Mouse (Mus musculus) inflammation-experienced regulatory T-cells, adult 6 months (primary cell): ENCODE data around the gene Cnih2. TPM values are rescaled to one million over a fixed set of nuclear protein-coding genes. Genes with fewer than 3 reads are reported as not detected.

Experiments used
- polyA plus RNA-seq, 3 experiments: library from polyadenylated mRNA; unstranded; fragments of 100-300 nt; shearing (Covaris generic); gene quantifications; one replicate each; pipeline ENCODE4 v1.2.1; 2017

Gene Cnih2
- polyA plus RNA-seq, 3 experiments from 2014 or later = 0.50 to 0.59 TPM; not detected in 1

Other genes starting within 250 kb of the Cnih2 start
- gene Ctsf, start 243.4 kb downstream of the Cnih2 start, polyA plus RNA-seq = 1 to 10 TPM in 2 of 3 experiments, not detected in 1; 2.2 to 5.0 TPM
- under 1 TPM in 1 of 3 experiments, not detected in 2; 0.36 TPM for gene Actn3, start 220.6 kb downstream of the Cnih2 start, polyA plus RNA-seq
- gene Zdhhc24, start 219.9 kb downstream of the Cnih2 start, polyA plus RNA-seq = 1 to 10 TPM; 5.1 to 6.7 (median 6.7) TPM
- gene Bbs1, start 191.9 kb downstream of the Cnih2 start, polyA plus RNA-seq = 1 to 10 TPM in 1 of 3 experiments, under 1 TPM in 1, not detected in 1; 0.41 to 1.0 TPM
- gene Dpp3, start 170.2 kb downstream of the Cnih2 start, polyA plus RNA-seq = 10 to 100 TPM; 45.9 to 56.8 (median 47.7) TPM
- gene Peli3, start 155.4 kb downstream of the Cnih2 start, polyA plus RNA-seq = under 1 TPM in 1 of 3 experiments, not detected in 2; 0.39 TPM
- 10 to 100 TPM; 76.1 to 89.6 (median 87.7) TPM for gene Mrpl11, start 136.4 kb downstream of the Cnih2 start, polyA plus RNA-seq
- 1 to 10 TPM in 2 of 3 experiments, under 1 TPM in 1; 0.60 to 1.9 (median 1.4) TPM for gene Npas4, start 108.2 kb downstream of the Cnih2 start, polyA plus RNA-seq
- gene Slc29a2, start 74.7 kb downstream of the Cnih2 start, polyA plus RNA-seq = 1 to 10 TPM in 2 of 3 experiments, under 1 TPM in 1; 0.20 to 2.4 (median 1.7) TPM
- 10 to 100 TPM; 10.3 to 12.5 (median 10.4) TPM for gene B4gat1, start 59.7 kb downstream of the Cnih2 start, polyA plus RNA-seq
- gene AC124502.3, start 59.6 kb downstream of the Cnih2 start, polyA plus RNA-seq = under 1 TPM; 0.41 to 0.81 (median 0.44) TPM
- gene Brms1, start 57.2 kb downstream of the Cnih2 start, polyA plus RNA-seq = 100 to 1,000 TPM in 2 of 3 experiments, 10 to 100 TPM in 1; 98.2 to 118 (median 109) TPM
- gene Rin1, start 48.0 kb downstream of the Cnih2 start, polyA plus RNA-seq = under 1 TPM in 1 of 3 experiments, not detected in 2; 0.19 TPM
- gene Cd248, start 30.4 kb downstream of the Cnih2 start, polyA plus RNA-seq = not detected
- not detected for gene Tmem151a, start 13.0 kb downstream of the Cnih2 start, polyA plus RNA-seq
- 10 to 100 TPM; 45.7 to 65.4 (median 46.2) TPM for gene Yif1a, start 10.0 kb downstream of the Cnih2 start, polyA plus RNA-seq
- gene Rab1b, start 8.6 kb upstream of the Cnih2 start, polyA plus RNA-seq = 100 to 1,000 TPM in 2 of 3 experiments, 10 to 100 TPM in 1; 83.1 to 152 (median 102) TPM
- 1 to 10 TPM; 4.4 to 5.0 (median 4.7) TPM for gene Klc2, start 20.0 kb upstream of the Cnih2 start, polyA plus RNA-seq
- 10 to 100 TPM; 11.8 to 19.8 (median 19.2) TPM for gene Pacs1, start 174.6 kb upstream of the Cnih2 start, polyA plus RNA-seq
- gene Sf3b2, start 196.9 kb upstream of the Cnih2 start, polyA plus RNA-seq = 100 to 1,000 TPM; 316 to 410 (median 348) TPM
- under 1 TPM in 1 of 3 experiments, not detected in 2; 0.15 TPM for gene Gal3st3, start 199.8 kb upstream of the Cnih2 start, polyA plus RNA-seq
- gene Catsper1, start 237.2 kb upstream of the Cnih2 start, polyA plus RNA-seq = not detected